Mouse (Mus musculus) testis, adult 2 months (tissue): ENCODE data around the gene Atp13a4.

Experiments
- CTCF ChIP-seq: fragments of 200-500 bp; IDR thresholded peaks from 2 replicates; pipeline ENCODE4 v1.5.1; 2012; ENCODE audit warnings: low read depth, mild to moderate bottlenecking, inconsistent platforms, low read length, moderate library complexity; ENCODE audit not compliant: control insufficient read depth, insufficient read depth, insufficient replicate concordance
- POLR2A ChIP-seq: fragments of 200-500 bp; IDR thresholded peaks from 2 replicates; pipeline ENCODE4 v1.6.1; 2012; ENCODE audit warnings: low read depth, mild to moderate bottlenecking, inconsistent platforms, low read length, moderate library complexity; ENCODE audit not compliant: control insufficient read depth

DNA sequence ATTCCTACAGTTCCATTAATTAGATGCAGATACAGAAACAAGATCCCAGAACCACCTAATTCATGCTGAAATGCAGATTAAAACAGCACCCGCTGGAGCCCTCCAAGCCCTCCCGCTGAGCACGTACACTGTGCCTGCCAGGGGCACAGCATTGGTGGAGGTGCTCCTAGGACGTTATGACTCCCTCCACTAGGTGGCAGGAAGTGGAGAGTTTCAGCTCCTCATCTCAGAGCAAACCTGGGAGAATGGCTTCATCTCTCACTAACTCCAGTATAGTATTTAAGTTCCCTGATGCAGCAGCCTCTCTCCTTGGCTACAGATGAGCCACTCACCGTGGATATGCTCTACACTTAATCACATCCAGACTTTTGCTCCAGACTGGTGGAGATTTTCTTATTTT, 110.0 kb downstream of the Atp13a4 start:
- TF ChIP-seq POLR2A (no peak), CTCF (peak; percentile 48; the same call in 1 of the 2 replicates)
